Mouse (Mus musculus): Measurements from ENCODE around the gene Ankib1. TPM values are rescaled to one million over a fixed set of nuclear protein-coding genes. Genes with fewer than 3 reads are reported as not detected.
"Not testable (repeated sequence)": the region's sequence is repeated elsewhere in the genome, so short reads cannot be mapped to it uniquely, and the experiment has no call there.

Ankib1 gene
- total RNA-seq, 2 experiments from 2014 or later = 25.9 to 31.0 TPM

GRCm38 (mm10) chr5:3728820-3729219, 73.9 kb downstream of the Ankib1 start:
- ATAC-seq (replicated peaks; ENCODE audit: poor library complexity) = no peak

DNA sequence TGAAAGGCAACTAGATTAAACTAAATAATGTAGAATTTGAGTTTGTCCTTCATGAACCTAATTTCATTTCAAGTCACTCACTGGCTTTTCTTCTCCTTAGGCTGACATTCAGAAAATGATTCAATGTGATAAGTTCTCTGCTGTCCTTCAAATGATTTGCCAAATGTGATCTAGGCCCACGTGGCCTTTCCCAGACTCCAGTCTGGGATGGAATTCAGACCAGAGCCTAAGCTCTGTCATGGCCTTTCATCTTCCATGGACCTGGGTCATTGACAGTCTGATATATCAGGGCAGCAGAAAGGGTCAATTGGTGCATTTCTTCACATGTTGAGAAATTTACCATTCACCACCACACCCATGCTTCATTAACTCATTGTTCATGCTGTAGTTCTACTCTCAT, 77.2 kb downstream of the Ankib1 start:
- no peak for ATAC-seq (replicated peaks; ENCODE audit: poor library complexity)

DNA sequence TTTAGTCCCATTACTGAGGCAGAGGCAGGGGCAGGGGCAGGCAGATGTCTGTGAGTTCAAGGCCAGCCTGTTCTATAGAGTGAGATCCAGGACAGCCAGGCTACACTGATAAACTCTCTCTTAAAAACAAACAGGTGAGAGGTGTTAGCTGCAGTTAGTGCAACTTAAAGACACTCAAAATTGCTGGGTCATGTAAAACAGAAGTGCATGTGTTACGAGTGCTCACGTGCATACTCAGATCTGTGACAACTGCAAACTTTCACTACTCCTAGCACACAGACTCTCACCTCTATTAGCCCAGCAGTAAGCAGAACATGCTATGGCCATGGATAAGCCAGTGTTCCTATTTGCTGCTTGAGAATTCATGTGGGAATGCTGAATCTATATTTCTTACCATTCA, 79.3 kb downstream of the Ankib1 start:
- ATAC-seq (replicated peaks; ENCODE audit: poor library complexity) = no peak

- peak; percentile 55 for ATAC-seq (replicated peaks; ENCODE audit: poor library complexity)
These were observed 79.9 kb downstream of the Ankib1 start for GRCm38 (mm10) chr5:3722873-3723272.

- peak; percentile 60 for ATAC-seq (replicated peaks; ENCODE audit: poor library complexity)
These were observed 83.4 kb downstream of the Ankib1 start for GRCm38 (mm10) chr5:3719371-3719770.

GRCm38 (mm10) chr5:3715800-3716199, 86.9 kb downstream of the Ankib1 start:
- ATAC-seq (replicated peaks; ENCODE audit: poor library complexity) = no peak

DNA sequence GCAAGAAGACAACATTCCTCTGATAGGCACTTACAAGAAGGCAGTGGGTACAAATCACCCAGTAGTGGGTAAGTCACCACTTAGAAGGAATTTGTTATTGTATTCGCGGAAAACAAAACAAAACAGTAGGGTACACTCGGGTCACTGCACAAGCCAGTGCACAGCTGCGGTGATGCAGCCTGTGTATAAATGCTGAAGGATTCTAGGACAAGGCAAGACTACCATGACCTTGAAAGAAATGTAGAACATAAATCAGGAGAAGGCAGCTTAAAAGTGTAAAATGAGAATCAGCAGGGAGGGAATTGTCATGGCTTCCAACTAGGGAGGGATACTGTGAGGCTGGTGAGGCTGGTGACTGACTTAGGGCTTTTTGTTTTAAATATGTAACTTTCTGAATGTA, 100.5 kb downstream of the Ankib1 start:
- ATAC-seq (replicated peaks; ENCODE audit: poor library complexity) = no peak

GRCm38 (mm10) chr5:3700025-3700424, 102.7 kb downstream of the Ankib1 start:
- no peak for ATAC-seq (replicated peaks; ENCODE audit: poor library complexity)

- ATAC-seq (replicated peaks; ENCODE audit: poor library complexity) = peak; percentile 31; the same call in 1 of the 2 replicates
These were observed 106.7 kb downstream of the Ankib1 start for GRCm38 (mm10) chr5:3696031-3696430.

DNA sequence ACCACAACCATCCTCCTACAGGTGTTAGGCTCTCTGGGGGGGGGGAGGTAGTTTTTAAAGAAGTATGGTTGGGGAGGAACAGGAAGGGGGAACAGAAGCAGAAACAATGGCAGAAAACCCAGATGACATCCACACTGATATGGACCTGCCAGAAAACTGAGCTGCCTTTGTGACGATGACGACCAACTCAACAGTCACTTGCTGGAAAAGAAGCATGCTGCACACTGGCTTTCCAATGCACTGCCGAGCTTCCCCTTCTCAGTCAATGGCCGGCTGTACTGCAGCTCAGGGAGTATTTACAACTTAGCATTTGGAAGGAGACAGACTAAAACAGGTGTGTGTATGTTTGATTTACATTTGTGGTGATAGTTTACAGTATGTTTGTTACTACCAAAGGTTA, 107.5 kb downstream of the Ankib1 start:
- ATAC-seq (replicated peaks; ENCODE audit: poor library complexity) = no peak

- no peak for ATAC-seq (replicated peaks; ENCODE audit: poor library complexity)
These were observed 109.8 kb downstream of the Ankib1 start for GRCm38 (mm10) chr5:3692956-3693355.

DNA sequence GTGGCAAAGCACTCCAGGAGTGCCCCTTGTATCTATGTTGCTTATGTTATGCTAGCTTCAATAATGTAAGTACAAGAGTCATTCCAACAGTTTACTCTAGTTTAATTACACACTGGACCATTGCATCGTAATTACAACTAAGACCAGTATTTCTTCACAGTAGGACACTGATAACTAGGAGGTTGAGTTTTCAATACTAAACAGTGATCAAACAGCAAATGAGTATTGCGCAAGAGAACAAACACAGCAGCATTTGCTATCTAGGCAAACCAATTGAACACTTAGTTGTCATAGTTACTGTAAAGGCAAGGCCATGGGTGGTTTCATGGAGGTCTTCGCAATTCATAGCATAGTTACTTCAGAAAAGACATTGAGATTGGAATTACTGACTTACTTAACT, 111.4 kb downstream of the Ankib1 start:
- no peak for ATAC-seq (replicated peaks; ENCODE audit: poor library complexity)

- no peak for ATAC-seq (replicated peaks; ENCODE audit: poor library complexity)
These were observed 114.4 kb downstream of the Ankib1 start for GRCm38 (mm10) chr5:3688298-3688697.

DNA sequence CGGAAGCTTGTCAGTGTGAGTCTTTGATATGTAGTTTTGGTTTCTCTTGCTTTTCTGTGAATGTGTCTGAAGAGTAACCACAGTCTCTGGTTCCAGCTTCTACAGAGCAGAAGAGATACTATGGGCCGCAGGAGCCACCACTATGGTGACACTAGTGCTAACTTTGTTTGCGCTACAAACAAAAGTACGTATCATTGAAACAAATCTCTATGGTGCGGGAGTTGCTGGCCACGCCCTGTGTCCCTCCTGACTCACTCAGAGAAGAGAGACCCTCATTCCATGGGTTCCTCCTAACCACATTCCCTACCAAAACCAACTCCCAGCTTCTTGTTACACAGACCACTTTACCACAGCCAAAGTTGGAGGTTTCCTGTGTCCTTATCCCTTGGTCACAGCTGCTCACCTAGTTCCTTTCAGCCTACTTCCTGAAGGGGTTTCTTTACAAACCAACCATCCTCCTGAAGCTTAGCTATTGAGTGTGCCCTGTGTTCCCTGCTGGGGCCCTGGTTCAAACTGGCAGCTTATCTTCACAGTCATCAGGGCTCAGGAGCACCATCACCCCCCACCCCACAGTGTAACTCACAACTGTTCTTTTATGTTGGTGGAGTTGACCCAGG, 132.7 kb downstream of the Ankib1 start:
- ATAC-seq (replicated peaks; ENCODE audit: poor library complexity) = peak; percentile 79

DNA sequence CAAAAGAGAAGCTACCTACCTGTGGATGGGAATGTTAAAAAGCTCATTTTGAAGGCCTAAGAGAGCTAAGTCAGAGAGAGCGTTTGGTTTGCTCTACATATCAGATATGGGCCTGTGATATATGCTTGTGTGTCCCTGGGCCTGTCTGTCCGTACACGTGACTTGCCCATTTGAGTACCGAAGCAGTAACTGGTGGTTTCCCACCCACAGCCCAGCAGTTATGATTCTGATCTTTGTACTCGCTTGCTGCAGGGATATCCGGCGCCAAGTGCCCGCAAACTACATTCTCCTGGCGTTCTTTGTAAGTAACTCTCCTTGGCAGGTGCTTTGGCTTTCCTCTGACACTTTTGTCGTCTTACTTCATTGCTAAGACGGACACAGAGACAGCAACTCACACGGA, 136.1 kb downstream of the Ankib1 start:
- peak; percentile 49 for ATAC-seq (replicated peaks; ENCODE audit: poor library complexity)

DNA sequence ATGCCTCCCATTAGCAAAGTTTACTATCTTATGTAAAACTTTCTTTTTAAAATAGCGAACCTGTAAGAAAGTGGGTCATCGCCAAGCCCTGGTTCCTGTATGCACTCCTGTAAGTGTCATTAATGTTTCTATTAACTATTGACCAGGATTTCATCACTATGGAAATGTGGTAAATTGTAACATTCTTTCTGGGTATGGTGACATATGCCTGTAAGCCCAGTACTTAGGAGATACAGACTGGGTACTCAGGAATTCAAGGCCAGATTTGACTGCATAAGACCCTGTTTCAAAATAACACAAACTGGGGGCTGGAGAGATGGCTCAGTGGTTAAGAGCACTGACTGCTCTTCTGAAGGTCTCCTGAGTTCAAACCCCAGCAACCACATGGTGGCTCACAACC, 137.5 kb downstream of the Ankib1 start:
- ATAC-seq (replicated peaks; ENCODE audit: poor library complexity) = peak; percentile 27

DNA sequence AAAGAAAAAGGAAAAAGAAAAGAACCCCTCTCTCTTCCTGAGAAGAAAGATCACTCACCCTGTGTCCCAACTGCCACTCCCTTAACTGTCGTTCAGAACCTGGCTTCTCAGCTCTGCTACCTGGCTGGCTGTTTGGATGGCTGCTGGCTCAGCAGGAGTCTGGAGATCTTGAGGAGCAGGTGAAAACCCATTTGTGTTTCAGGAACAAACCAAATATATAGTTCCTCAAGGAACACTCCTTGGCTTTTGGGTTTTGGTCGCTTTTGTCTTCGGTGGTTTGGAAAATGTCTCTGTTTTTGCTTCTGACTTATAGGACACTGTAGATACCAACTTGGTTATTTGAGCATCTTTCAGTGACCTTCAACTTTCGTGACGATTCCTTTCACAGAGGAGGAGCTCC, 145.6 kb downstream of the Ankib1 start, which contains the start of gene Gatad1:
Gene Gatad1, minus strand, starts transcription at position 101 of the 400 bp plus-strand sequence.
- no peak for ATAC-seq (replicated peaks; ENCODE audit: poor library complexity)

GRCm38 (mm10) chr5:3653801-3654200, 148.9 kb downstream of the Ankib1 start:
- 0 out of 2 replicates have a peak, but pooled peaks have one; percentile 44 for ATAC-seq (replicated peaks; ENCODE audit: poor library complexity)

DNA sequence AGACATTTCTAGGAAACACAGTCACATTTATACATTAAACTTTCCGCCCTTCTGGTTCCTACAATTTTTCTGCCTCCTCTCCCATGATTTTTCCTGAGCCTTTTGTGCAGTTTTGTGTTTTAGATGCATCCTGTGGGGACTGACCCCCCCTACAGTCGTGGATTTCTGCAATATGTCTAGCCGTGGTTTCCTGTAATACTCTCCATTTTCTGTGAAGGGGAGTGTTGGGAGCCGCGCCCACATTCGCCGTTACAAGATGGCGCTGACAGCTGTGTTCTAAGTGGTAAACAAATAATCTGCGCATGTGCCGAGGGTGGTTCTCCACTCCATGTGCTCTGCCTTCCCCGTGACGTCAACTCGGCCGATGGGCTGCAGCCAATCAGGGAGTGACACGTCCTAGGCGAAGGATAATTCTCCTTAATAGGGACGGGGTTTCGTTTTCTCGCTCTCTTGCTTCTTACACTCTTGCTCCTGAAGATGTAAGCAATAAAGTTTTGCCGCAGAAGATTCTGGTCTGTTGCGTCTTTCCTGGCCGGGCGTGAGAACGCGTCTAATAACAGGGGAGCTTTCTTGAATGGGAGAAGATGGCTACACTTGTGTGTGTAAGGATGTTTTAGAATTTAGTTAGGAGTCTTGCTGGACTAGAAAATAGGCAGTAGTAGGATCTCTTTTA, 149.7 kb downstream of the Ankib1 start:
- ATAC-seq (replicated peaks; ENCODE audit: poor library complexity) = not testable (repeated sequence)

DNA sequence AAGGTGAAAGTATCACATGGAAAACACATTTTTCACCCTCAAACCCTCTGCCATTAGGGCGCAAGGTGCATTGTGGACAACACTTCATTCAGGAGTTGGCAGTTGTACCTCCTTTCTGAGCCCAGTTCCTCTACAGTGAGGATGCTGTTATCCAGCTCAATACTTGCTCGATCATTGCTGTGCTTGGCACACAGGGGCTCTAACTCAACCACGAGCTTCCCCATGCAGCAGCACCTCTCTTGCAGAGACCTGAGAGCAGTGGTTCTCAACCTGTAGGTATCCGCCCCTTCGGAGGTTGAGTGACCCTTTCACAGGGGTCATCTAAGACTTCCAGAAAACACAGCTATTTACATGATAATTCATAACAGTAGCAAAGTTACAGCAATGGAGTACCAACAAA, 151.1 kb downstream of the Ankib1 start:
- ATAC-seq (replicated peaks; ENCODE audit: poor library complexity) = no peak

DNA sequence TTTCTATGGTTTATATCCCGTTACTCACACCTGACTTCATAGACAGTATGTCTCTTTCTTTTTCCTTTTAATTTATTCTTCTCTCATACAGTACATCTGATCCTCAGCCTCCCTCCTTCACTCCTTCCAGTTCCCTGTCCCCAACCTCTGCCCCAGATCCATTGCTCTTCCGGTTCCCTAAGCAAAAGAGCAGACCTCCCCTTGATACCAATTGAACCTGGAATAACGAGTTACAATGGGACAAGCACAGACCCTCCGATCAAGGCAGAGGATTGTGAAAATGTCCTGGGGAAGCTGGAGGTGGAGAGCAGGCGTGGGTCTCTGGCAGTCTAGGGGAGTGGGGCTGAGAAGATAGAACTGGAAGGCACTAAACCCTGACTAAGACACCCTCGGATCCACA, 151.8 kb downstream of the Ankib1 start, which contains the start of gene Tmbim7:
Gene Tmbim7, plus strand, starts transcription at position 301 of the 400 bp plus-strand sequence.
- ATAC-seq (replicated peaks; ENCODE audit: poor library complexity) = no peak

DNA sequence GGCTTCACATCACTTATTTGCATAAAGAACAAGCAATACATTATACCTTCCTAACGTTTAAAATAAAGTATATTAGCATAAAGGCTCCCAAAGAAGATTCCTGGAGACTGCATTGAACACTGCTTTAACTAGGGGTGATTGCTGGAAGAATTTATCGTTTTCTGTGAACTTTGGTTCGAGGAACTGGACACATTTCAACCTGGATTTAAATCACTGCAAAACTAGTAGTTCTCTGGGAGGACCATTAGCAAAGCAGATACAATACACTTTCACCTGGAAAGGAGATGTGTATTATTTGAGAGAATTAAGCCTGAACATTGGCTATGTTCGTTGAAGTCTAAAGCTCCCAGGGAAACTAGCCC, 153.9 kb downstream of the Ankib1 start:
- ATAC-seq (replicated peaks; ENCODE audit: poor library complexity) = no peak
